In genomic region chr9:32469123-32469751, GRCm38 (mm10) we compare ENCODE assay signal across 20 mouse cellular contexts.
DNase-seq lines count a peak whose midpoint lies in the region; ATAC-seq and TF ChIP-seq lines count a peak whose summit lies in the region.
"Had no signal": no experiment of that assay in that cellular context is flagged by ENCODE, and none has a peak within 500 bp of the region (broad histone marks: within the 10 kb centered on the region; RNA-seq: fewer than 3 reads in every experiment).

No protein-coding gene starts in this region.

- no peak overlapping the region for H3K9ac ChIP-seq in embryonic facial prominence, embryonic 11.5 days (replicated peaks; ENCODE audit: low read length)
- no peak overlapping the region for H3K9ac ChIP-seq in heart, adult 2 months (ENCODE audit: low read depth, low read length)
- H3K9ac ChIP-seq in midbrain, embryonic 12.5 days (replicated peaks): no peak overlapping the region
- no peak overlapping the region for H3K9ac ChIP-seq in midbrain, embryonic 15.5 days
- no peak overlapping the region for H3K9ac ChIP-seq in forebrain, embryonic 14.5 days (ENCODE audit: low read length)
- H3K9ac ChIP-seq: heart, embryonic 15.5 days; hindbrain, embryonic 13.5 days had no signal

- ATAC-seq in embryonic facial prominence, embryonic 11.5 days (replicated peaks; ENCODE audit: insufficient number of reproducible peaks, low FRiP score, low TSS enrichment, low read depth): peak; percentile 36; the same call in 1 of the 2 replicates
- ATAC-seq in midbrain, embryonic 12.5 days (ENCODE audit: low FRiP score, low read depth): peak; percentile 52; the same call in 1 of the 2 replicates
- no peak for ATAC-seq in midbrain, embryonic 15.5 days (replicated peaks)
- peak; percentile 57; the same call in 1 of the 2 replicates for ATAC-seq in forebrain, embryonic 14.5 days
- ATAC-seq: CD4-positive, CD25-positive, alpha-beta regulatory T cell, adult 4 months; hindbrain, postnatal 0 days had no signal

- TF ChIP-seq CTCF in heart, adult 2 months (IDR thresholded peaks at IDR 0.05): no peak

- no peak for TF ChIP-seq EP300 in heart, adult 2 months (IDR thresholded peaks at IDR 0.05; ENCODE audit: insufficient read depth, low read depth, low read length)

- 76% methylated on average over 8 of the region's 8 CpGs for WGBS in embryonic facial prominence, embryonic 11.5 days
- 64% methylated on average over 8 of the region's 8 CpGs for WGBS in embryonic facial prominence, embryonic 10.5 days
- 85% methylated on average over 8 of the region's 8 CpGs for WGBS in heart, adult 2 months
- WGBS in midbrain, embryonic 12.5 days: 45% methylated on average over 8 of the region's 8 CpGs
- WGBS in midbrain, embryonic 15.5 days: 55% methylated on average over 8 of the region's 8 CpGs
- 13% methylated on average over 8 of the region's 8 CpGs for WGBS in forebrain, embryonic 14.5 days

- no peaks in the 10 kb centered on the region for H3K4me1 ChIP-seq in embryonic facial prominence, embryonic 11.5 days (ENCODE audit: control insufficient read depth, insufficient read depth, low read length)
- H3K4me1 ChIP-seq in embryonic facial prominence, embryonic 10.5 days: peaks cover 23% of the 10 kb centered on the region
- H3K4me1 ChIP-seq in heart, adult 2 months (ENCODE audit: control insufficient read depth, insufficient read depth, low read length): peaks cover 16% of the 10 kb centered on the region
- H3K4me1 ChIP-seq in midbrain, embryonic 12.5 days: peaks cover 11% of the 10 kb centered on the region
- H3K4me1 ChIP-seq in midbrain, embryonic 15.5 days: no peaks in the 10 kb centered on the region
- H3K4me1 ChIP-seq in forebrain, embryonic 14.5 days (ENCODE audit: control insufficient read depth, insufficient read depth, low read length): 0 out of 2 replicates have a peak, but pooled peaks cover 3% of the 10 kb centered on the region
- H3K4me1 ChIP-seq: hindbrain, embryonic 13.5 days had no signal

- H3K36me3 ChIP-seq in embryonic facial prominence, embryonic 11.5 days (replicated peaks; ENCODE audit: control insufficient read depth, insufficient read depth, low read depth, low read length): no peaks in the 10 kb centered on the region; the same call in none of the 2 replicates
- peaks cover 96% of the 10 kb centered on the region for H3K36me3 ChIP-seq in embryonic facial prominence, embryonic 10.5 days (replicated peaks)
- H3K36me3 ChIP-seq in heart, adult 2 months (ENCODE audit: control insufficient read depth, insufficient read depth, low read length): peaks cover 15% of the 10 kb centered on the region
- H3K36me3 ChIP-seq in midbrain, embryonic 12.5 days: no peaks in the 10 kb centered on the region
- no peaks in the 10 kb centered on the region for H3K36me3 ChIP-seq in midbrain, embryonic 15.5 days (replicated peaks)
- no peaks in the 10 kb centered on the region for H3K36me3 ChIP-seq in forebrain, embryonic 14.5 days (ENCODE audit: control insufficient read depth, insufficient read depth, low read length)
- H3K36me3 ChIP-seq: G1E; heart, embryonic 15.5 days; hindbrain, embryonic 13.5 days had no signal

- intact Hi-C loops in heart, adult 2 months (cut with DNase I): no loop called here

- DNase-seq in embryonic facial prominence, embryonic 11.5 days (ENCODE audit: low spot score): no peak
- DNase-seq in embryonic facial prominence, embryonic 10.5 days (ENCODE audit: low spot score): no peak
- DNase-seq in heart, adult 11 months: peak; percentile 86
- no peak for DNase-seq in heart, adult 2 months
- peak; percentile 15 for DNase-seq in forebrain, embryonic 14.5 days (ENCODE audit: low spot score)
- DNase-seq: adrenal gland, adult 8-10 months; B cell, adult 2 months; cerebellum, adult 11-12 months; cerebellum, adult 9-10 months; cerebellum, postnatal 25 days; gastrocnemius, postnatal 14 days; heart, postnatal 14 days had no signal

- H3K27ac ChIP-seq in embryonic facial prominence, embryonic 11.5 days (replicated peaks; ENCODE audit: low read depth, low read length): no peak overlapping the region
- no peak overlapping the region for H3K27ac ChIP-seq in embryonic facial prominence, embryonic 10.5 days (replicated peaks)
- no peak overlapping the region for H3K27ac ChIP-seq in heart, adult 2 months
- H3K27ac ChIP-seq in midbrain, embryonic 12.5 days (replicated peaks): no peak overlapping the region
- no peak overlapping the region for H3K27ac ChIP-seq in midbrain, embryonic 15.5 days
- no peak overlapping the region for H3K27ac ChIP-seq in forebrain, embryonic 14.5 days (ENCODE audit: low read depth, low read length)
- H3K27ac ChIP-seq: heart, embryonic 10.5 days; heart, embryonic 15.5 days; hindbrain, embryonic 13.5 days; hindbrain, postnatal 0 days had no signal

- H3K79me2 ChIP-seq in heart, adult 2 months (replicated peaks; ENCODE audit: control insufficient read depth, insufficient read depth, low read length): no peaks in the 10 kb centered on the region

- H3K27me3 ChIP-seq in embryonic facial prominence, embryonic 11.5 days (ENCODE audit: control insufficient read depth, insufficient read depth, low read length): no peaks in the 10 kb centered on the region
- no peaks in the 10 kb centered on the region for H3K27me3 ChIP-seq in embryonic facial prominence, embryonic 10.5 days (replicated peaks; ENCODE audit: low read depth, poor library complexity, severe bottlenecking)
- H3K27me3 ChIP-seq in heart, adult 2 months (ENCODE audit: control insufficient read depth, insufficient read depth, low read length): no peaks in the 10 kb centered on the region
- H3K27me3 ChIP-seq in midbrain, embryonic 12.5 days: no peaks in the 10 kb centered on the region
- H3K27me3 ChIP-seq in midbrain, embryonic 15.5 days (replicated peaks): no peaks in the 10 kb centered on the region
- no peaks in the 10 kb centered on the region for H3K27me3 ChIP-seq in forebrain, embryonic 14.5 days (replicated peaks; ENCODE audit: control insufficient read depth, insufficient read depth, low read length)
- H3K27me3 ChIP-seq: heart, embryonic 15.5 days; hindbrain, embryonic 13.5 days had no signal

- H3K4me2 ChIP-seq in embryonic facial prominence, embryonic 11.5 days (ENCODE audit: low read depth, low read length): no peak overlapping the region
- H3K4me2 ChIP-seq in midbrain, embryonic 12.5 days (replicated peaks): no peak overlapping the region
- no peak overlapping the region for H3K4me2 ChIP-seq in midbrain, embryonic 15.5 days
- H3K4me2 ChIP-seq in forebrain, embryonic 14.5 days (ENCODE audit: low read length): no peak overlapping the region
- H3K4me2 ChIP-seq: heart, embryonic 15.5 days; hindbrain, embryonic 13.5 days had no signal

- TF ChIP-seq POLR2A in heart, adult 2 months (IDR thresholded peaks at IDR 0.05; ENCODE audit: insufficient read depth, low read depth, low read length): no peak

- H3K4me3 ChIP-seq in embryonic facial prominence, embryonic 11.5 days (ENCODE audit: low read depth, low read length): no peak overlapping the region
- H3K4me3 ChIP-seq in embryonic facial prominence, embryonic 10.5 days: no peak overlapping the region
- no peak overlapping the region for H3K4me3 ChIP-seq in heart, adult 2 months
- no peak overlapping the region for H3K4me3 ChIP-seq in midbrain, embryonic 12.5 days
- H3K4me3 ChIP-seq in midbrain, embryonic 15.5 days: no peak overlapping the region
- H3K4me3 ChIP-seq in forebrain, embryonic 14.5 days (ENCODE audit: low read depth, low read length): no peak overlapping the region
- H3K4me3 ChIP-seq: heart, embryonic 10.5 days; heart, embryonic 15.5 days; hindbrain, embryonic 13.5 days had no signal

- H3K9me3 ChIP-seq in embryonic facial prominence, embryonic 11.5 days (replicated peaks; ENCODE audit: control insufficient read depth, low read length): no peaks in the 10 kb centered on the region
- H3K9me3 ChIP-seq in embryonic facial prominence, embryonic 10.5 days: no peaks in the 10 kb centered on the region
- H3K9me3 ChIP-seq in midbrain, embryonic 12.5 days: no peaks in the 10 kb centered on the region
- H3K9me3 ChIP-seq in midbrain, embryonic 15.5 days: no peaks in the 10 kb centered on the region
- no peaks in the 10 kb centered on the region for H3K9me3 ChIP-seq in forebrain, embryonic 14.5 days (replicated peaks; ENCODE audit: control insufficient read depth, low read length)
- H3K9me3 ChIP-seq: heart, embryonic 10.5 days; heart, embryonic 15.5 days; hindbrain, embryonic 13.5 days had no signal

Comparison
In these comparisons a context has a peak if more than half of its experiments do, and no peak if none do; other contexts are left out.
1. DNase-seq: peak in heart, adult 11 months (single experiment) and forebrain, embryonic 14.5 days (single experiment); none in embryonic facial prominence, embryonic 11.5 days (single experiment), embryonic facial prominence, embryonic 10.5 days (single experiment) and heart, adult 2 months (0 of 2).